Comparison of ENCODE assay signal across 8 mouse cellular contexts in the genomic region with DNA sequence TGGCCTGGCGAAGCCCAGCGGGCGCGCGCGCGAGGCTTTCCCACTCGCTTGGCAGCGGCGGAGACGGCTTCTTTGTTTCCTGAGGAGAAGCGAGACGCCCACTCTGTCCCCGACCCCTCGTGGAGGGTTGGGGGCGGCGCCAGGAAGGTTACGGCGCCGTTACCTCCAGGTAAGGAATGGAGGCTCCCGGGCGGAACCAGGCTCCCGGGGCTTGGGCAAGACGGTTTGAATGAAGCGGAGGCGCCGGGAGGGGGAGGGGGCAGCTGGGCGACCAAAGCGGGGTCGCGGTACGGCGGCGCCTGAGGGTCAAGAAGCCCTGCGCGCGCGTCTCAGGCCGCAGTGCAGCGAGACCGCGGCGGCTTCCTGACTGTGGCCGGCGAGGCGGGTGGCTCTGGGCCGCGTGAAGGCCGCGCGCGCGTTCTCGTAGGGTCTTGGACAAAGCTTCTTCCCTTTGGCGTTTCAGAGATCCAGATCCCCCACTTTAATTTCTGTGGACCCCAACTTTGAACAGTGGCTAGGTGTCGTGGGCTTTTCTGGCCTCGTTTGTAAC. TPM values are rescaled to one million over a fixed set of nuclear protein-coding genes. Genes with fewer than 3 reads are reported as not detected.
DNase-seq lines count a peak whose midpoint lies in the region; ATAC-seq and TF ChIP-seq lines count a peak whose summit lies in the region.

No protein-coding gene starts in this region.

- peak; percentile 78 for DNase-seq in adrenal gland, adult 8-10 months
- DNase-seq in embryo, embryonic 11.5 days (ENCODE audit: low read depth, low spot score) = peak; percentile 86
- peak; percentile 83 to 93 for DNase-seq in gastrocnemius, postnatal 4 days (ENCODE audit: low spot score in 2 of 2)
- DNase-seq in left cerebral cortex, postnatal 36 days (ENCODE audit: low spot score in 2 of 2) = peak; percentile 85 to 88
- peak; percentile 92 for DNase-seq in mesoderm, embryonic 11.5 days (ENCODE audit: low read depth, low spot score)
- peak; percentile 78 to 85 for DNase-seq in right cerebral cortex, postnatal 36 days (ENCODE audit: low spot score in 2 of 2)
- DNase-seq in T-cell, adult 2 months (ENCODE audit: low spot score) = no peak

- no peaks in the 10 kb centered on the region for H3K4me1 ChIP-seq in intestine, postnatal 0 days (replicated peaks; ENCODE audit: control insufficient read depth, insufficient read depth, low read length)

- H3K27me3 ChIP-seq in intestine, postnatal 0 days (replicated peaks; ENCODE audit: control insufficient read depth, insufficient read depth, low read length) = no peaks in the 10 kb centered on the region

- peak overlapping the region; percentile 87 for H3K9ac ChIP-seq in intestine, postnatal 0 days (ENCODE audit: low read depth, low read length)

- H3K36me3 ChIP-seq in intestine, postnatal 0 days (ENCODE audit: control insufficient read depth, insufficient read depth) = no peaks in the 10 kb centered on the region

- no peak for TF ChIP-seq CTCF in intestine, postnatal 0 days (IDR thresholded peaks at IDR 0.05; ENCODE audit: low read depth)

- H3K9me3 ChIP-seq in intestine, postnatal 0 days (ENCODE audit: control insufficient read depth) = no peaks in the 10 kb centered on the region

- peak overlapping the region; percentile 81 for H3K4me3 ChIP-seq in intestine, postnatal 0 days (ENCODE audit: low read depth, low read length)

- intact Hi-C loops in left cerebral cortex, postnatal 36 days (cut with DNase I) = no loop called here

- peak overlapping the region; percentile 92 for H3K27ac ChIP-seq in intestine, postnatal 0 days (ENCODE audit: low read depth, low read length)

- peak overlapping the region; percentile 69 for H3K4me2 ChIP-seq in intestine, postnatal 0 days (replicated peaks; ENCODE audit: low read depth)

- ATAC-seq in intestine, postnatal 0 days = peak; percentile 58

- WGBS in intestine, postnatal 0 days = under 1% methylated on average over 56 of the region's 57 CpGs

RNA-seq across cellular contexts. Expression of a gene that starts 0.3 kb away (rescaled TPM):
- total RNA-seq in adrenal gland, adult 8-10 months (2022) = 10 to 100 TPM; 78.6 to 92.0 (median 80.9) TPM
- total RNA-seq in gastrocnemius, postnatal 4 days (2021) = 10 to 100 TPM; 65.7 to 66.7 TPM
- 22.1 and 24.4 TPM in 2 replicates for polyA plus RNA-seq in intestine, postnatal 0 days (2015; fragmentation: Nextera tagmentation; extraction: Ambion mirVana)
- total RNA-seq in left cerebral cortex, postnatal 36 days (2021) = 100 to 1,000 TPM; 113 to 121 TPM

RNA-seq across cellular contexts. Expression of a gene that starts 23.7 kb away (rescaled TPM):
- total RNA-seq in adrenal gland, adult 8-10 months (2022) = 10 to 100 TPM; 33.2 to 52.0 (median 44.1) TPM
- total RNA-seq in gastrocnemius, postnatal 4 days (2021) = 1 to 10 TPM; 5.3 to 6.1 TPM
- 19.2 and 20.1 TPM in 2 replicates for polyA plus RNA-seq in intestine, postnatal 0 days (2015; fragmentation: Nextera tagmentation; extraction: Ambion mirVana)
- total RNA-seq in left cerebral cortex, postnatal 36 days (2021) = 10 to 100 TPM; 21.5 to 22.7 TPM

RNA-seq across cellular contexts. Expression of a gene that starts 23.8 kb away (rescaled TPM):
- 10 to 100 TPM; 61.4 to 80.6 (median 69.3) TPM for total RNA-seq in adrenal gland, adult 8-10 months (2022)
- total RNA-seq in gastrocnemius, postnatal 4 days (2021) = 10 to 100 TPM; 46.6 to 51.3 TPM
- 15.1 and 15.9 TPM in 2 replicates for polyA plus RNA-seq in intestine, postnatal 0 days (2015; fragmentation: Nextera tagmentation; extraction: Ambion mirVana)
- total RNA-seq in left cerebral cortex, postnatal 36 days (2021) = 10 to 100 TPM; 48.9 to 49.1 TPM
